Mouse (Mus musculus): ENCODE measurements around the gene Ddx43. TPM values are rescaled to one million over a fixed set of nuclear protein-coding genes. Genes with fewer than 3 reads are reported as not detected.

Ddx43 gene
- polyA plus RNA-seq (2014; fragmentation: Illumina TruSeq; extraction: RNeasy Lipid Tissue Mini Kit (QIAGEN cat#74804)): 0.20 TPM

GRCm38 (mm10) chr9:78395630-78396351, at the start of gene Ddx43:
Gene Ddx43 (plus strand): TSS chr9:78395777.

DNA sequence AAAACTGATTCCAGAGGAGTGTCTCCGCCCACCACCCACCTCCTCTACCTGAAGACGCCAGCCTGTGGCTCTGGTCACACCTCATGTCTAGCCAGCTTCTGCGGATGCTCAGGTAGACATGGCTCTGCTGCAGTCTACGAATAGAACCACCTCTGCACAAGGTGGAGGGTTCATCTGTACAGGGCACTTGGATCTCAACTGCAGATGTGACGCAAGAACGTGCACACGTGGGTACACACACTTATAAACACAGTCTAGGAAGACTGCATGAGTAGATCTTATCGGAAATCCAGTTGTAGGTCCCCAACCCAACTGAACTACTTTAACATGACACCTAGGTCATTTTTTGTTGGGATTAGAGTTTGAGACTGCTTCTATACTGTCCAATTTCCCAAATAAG, 40.0 kb upstream of the Ddx43 start, which contains the start of gene Gsta2:
Gene Gsta2, minus strand, starts transcription at position 178 of the 400 bp plus-strand sequence.

DNA sequence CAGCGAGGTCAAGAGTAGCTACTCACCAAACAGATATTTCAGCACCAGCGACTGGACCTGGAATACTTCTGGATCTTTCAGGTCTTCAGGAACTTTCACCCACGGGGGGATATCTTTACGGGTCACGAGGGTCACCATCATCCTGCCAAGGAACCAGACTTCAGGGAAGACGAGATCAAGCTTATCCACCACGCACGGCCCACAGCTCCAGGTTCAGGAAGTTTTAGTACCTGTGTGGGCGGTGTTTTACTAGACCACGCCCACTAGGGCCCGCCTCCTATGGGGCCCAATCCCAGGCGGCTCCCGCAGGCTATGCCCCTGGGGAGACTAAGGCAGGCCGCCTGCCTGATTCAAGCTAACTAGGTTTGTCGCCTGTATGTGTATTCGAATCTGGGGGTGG, 27.6 kb upstream of the Ddx43 start, which contains the start of gene Dppa5a:
Gene Dppa5a, minus strand, starts transcription at position 219 of the 400 bp plus-strand sequence.

DNA sequence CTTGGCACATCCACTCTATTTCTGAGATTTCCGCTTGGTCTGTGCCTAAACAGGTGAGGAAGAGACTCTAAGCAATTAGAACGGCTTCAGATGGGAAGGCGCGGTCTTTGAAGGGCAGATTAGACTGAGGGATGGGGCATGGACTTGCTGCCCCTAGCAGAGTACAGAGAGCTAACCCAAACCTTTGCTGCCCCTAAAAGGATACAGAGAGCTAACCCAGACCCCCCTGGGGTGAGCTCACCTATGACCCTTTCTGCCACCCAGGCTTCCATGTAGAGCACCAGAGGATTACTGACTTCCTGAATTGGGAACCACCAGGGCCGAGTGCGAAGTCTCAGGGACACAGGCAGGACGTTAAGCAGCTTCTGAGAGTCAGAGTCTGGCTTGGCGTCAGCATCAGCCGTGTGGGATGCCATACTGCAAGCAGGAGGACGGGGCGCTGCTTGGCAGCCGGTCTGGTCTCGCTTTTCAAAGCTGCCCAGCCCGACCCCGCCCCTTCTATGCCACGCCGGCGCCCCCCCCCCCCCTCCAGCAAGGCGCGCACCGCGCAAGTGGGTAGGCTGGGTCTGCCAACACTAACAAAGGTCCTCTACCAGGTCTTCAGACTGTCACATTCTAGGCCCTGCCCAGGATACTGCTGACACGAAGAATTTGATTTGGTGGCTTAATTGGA, 17.3 kb upstream of the Ddx43 start, which contains the start of gene Ooep:
Gene Ooep, minus strand, starts transcription at position 613 of the 673 bp plus-strand sequence.

DNA sequence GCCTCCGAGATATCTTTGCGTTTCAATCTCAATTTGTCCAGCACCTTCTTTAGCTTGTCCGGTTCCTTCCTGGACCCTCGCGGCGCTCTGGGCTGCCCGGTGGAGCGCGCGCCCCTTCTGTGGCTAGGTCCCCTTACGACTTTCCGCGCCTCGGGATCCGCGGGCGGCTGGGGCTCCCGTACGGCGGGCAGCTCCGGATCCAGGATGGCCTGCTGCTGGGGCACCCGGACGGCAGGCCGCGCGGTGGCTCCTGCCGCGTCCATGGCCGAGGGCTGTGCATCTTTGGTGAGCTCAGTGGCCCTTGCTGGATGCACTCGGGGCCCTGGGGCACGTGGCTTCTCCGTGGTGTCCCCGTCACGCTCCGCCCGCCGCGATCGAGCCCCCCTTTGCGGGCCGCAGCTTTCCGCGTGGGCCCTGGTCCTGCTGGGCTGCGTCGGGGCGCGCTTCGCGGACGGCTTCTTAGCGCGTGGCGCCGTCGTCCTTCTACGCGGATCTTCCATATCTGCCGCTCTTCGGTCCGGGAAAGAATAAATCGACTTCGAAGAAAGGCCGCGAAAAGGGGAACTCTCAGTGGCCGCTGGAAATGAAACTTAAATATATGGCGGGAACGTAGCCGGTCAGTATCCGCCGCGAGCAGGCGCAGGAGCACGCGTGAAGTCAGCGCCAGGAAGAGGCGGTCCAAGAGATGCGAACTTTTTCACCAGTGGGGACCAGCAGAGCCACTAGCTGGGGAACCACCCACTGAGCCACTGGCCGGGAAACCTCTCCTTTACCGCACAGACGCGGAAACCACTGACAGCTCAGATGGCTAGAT, 47.2 kb downstream of the Ddx43 start, which contains the start of gene Cgas:
Gene Cgas, minus strand, starts transcription at position 659 of the 814 bp plus-strand sequence.

DNA sequence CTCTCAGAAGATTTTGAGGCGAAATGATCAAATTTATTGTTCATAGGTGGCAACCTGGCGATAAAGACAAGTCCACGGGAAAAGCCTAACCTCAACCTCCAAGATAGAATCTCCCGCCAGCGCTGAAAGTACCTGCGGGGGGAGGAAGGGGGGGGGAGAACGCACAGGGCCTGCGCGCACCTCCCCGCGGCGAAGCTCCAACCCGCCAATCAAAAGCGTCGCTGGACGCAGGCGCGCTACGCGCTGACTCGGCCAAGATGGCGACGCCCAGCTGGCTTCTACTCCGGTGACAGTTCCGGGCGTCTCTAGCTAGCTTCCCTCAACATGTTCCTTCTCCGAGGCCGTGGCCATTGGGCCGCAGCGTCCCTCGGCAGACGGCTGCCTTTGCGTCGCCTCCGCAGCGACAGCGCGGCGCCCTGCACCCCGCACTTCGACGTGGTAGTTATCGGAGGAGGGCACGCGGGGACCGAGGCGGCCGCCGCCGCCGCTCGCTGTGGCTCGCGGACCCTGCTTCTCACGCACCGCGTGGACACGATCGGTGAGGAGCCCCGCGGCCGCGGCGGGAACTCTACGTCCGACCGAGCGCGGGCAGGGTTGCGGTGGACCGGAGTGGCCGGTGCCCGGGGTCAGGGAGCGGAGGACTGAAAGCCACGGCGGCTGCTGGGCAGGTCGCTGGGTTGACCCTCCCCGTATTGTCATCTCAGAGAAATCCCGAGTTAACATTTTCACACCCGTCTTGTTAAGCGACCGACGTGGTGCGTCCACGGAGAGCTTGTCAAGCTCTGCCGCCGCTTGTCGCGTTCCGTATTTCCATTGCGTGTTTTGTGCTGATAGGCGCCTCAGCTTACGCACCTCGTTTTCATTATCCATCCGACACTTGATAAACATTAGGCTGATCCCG, 52.6 kb downstream of the Ddx43 start, which contains the start of the genes Mto1 and Gm17324:
Gene Mto1, plus strand, starts transcription at position 236 of the 901 bp plus-strand sequence.
Gene Gm17324, minus strand, starts transcription at position 814 of the 901 bp plus-strand sequence.

Other genes with a start within 250 kb of the Ddx43 start
- 42.8 TPM for gene Gsta4, start 213.0 kb upstream of the Ddx43 start, polyA plus RNA-seq (2014; fragmentation: Illumina TruSeq; extraction: RNeasy Lipid Tissue Mini Kit (QIAGEN cat#74804))
- not detected for gene Gsta1, start 165.1 kb upstream of the Ddx43 start, polyA plus RNA-seq (2014; fragmentation: Illumina TruSeq; extraction: RNeasy Lipid Tissue Mini Kit (QIAGEN cat#74804))
- gene Gm3776, start 138.6 kb upstream of the Ddx43 start, polyA plus RNA-seq (2014; fragmentation: Illumina TruSeq; extraction: RNeasy Lipid Tissue Mini Kit (QIAGEN cat#74804)): not detected
- not detected for gene Gm10639, start 105.9 kb upstream of the Ddx43 start, polyA plus RNA-seq (2014; fragmentation: Illumina TruSeq; extraction: RNeasy Lipid Tissue Mini Kit (QIAGEN cat#74804))
- 49.9 TPM for gene Omt2a, start 81.0 kb upstream of the Ddx43 start, polyA plus RNA-seq (2014; fragmentation: Illumina TruSeq; extraction: RNeasy Lipid Tissue Mini Kit (QIAGEN cat#74804))
- 111 TPM for gene Omt2b, start 68.2 kb upstream of the Ddx43 start, polyA plus RNA-seq (2014; fragmentation: Illumina TruSeq; extraction: RNeasy Lipid Tissue Mini Kit (QIAGEN cat#74804))
- 29.7 TPM for gene Gsta2, start 40.0 kb upstream of the Ddx43 start, polyA plus RNA-seq (2014; fragmentation: Illumina TruSeq; extraction: RNeasy Lipid Tissue Mini Kit (QIAGEN cat#74804))
- gene Dppa5a, start 27.6 kb upstream of the Ddx43 start, polyA plus RNA-seq (2014; fragmentation: Illumina TruSeq; extraction: RNeasy Lipid Tissue Mini Kit (QIAGEN cat#74804)): 2.8 TPM
- gene Ooep, start 17.1 kb upstream of the Ddx43 start, polyA plus RNA-seq (2014; fragmentation: Illumina TruSeq; extraction: RNeasy Lipid Tissue Mini Kit (QIAGEN cat#74804)): 21.6 TPM
- gene Cgas, start 47.5 kb downstream of the Ddx43 start, polyA plus RNA-seq (2014; fragmentation: Illumina TruSeq; extraction: RNeasy Lipid Tissue Mini Kit (QIAGEN cat#74804)): 5.2 TPM
- gene Mto1, start 52.4 kb downstream of the Ddx43 start, polyA plus RNA-seq (2014; fragmentation: Illumina TruSeq; extraction: RNeasy Lipid Tissue Mini Kit (QIAGEN cat#74804)): 14.9 TPM
- gene Gm17324, start 53.0 kb downstream of the Ddx43 start, polyA plus RNA-seq (2014; fragmentation: Illumina TruSeq; extraction: RNeasy Lipid Tissue Mini Kit (QIAGEN cat#74804)): not detected
- 6,126 TPM for gene Eef1a1, start 93.4 kb downstream of the Ddx43 start, polyA plus RNA-seq (2014; fragmentation: Illumina TruSeq; extraction: RNeasy Lipid Tissue Mini Kit (QIAGEN cat#74804))
- 25.3 TPM for gene Slc17a5, start 192.3 kb downstream of the Ddx43 start, polyA plus RNA-seq (2014; fragmentation: Illumina TruSeq; extraction: RNeasy Lipid Tissue Mini Kit (QIAGEN cat#74804))
- gene Cd109, start 219.8 kb downstream of the Ddx43 start, polyA plus RNA-seq (2014; fragmentation: Illumina TruSeq; extraction: RNeasy Lipid Tissue Mini Kit (QIAGEN cat#74804)): 7.1 TPM